Mouse (Mus musculus): Measurements from ENCODE around the gene Socs4. TPM values are rescaled to one million over a fixed set of nuclear protein-coding genes. Genes with fewer than 3 reads are reported as not detected.

Gene Socs4
- total and polyA plus RNA-seq, 3 experiments, result 7.0 to 25.1 (median 13.2) TPM

GRCm38 (mm10) chr14:47249839-47250238, 26.9 kb upstream of the Socs4 start:
- no peak for TF ChIP-seq UBTF (IDR thresholded peaks at IDR 0.05; ENCODE audit: low read depth, low read length)
- TF ChIP-seq EP300 (IDR thresholded peaks at IDR 0.05; ENCODE audit: low read length), result no peak
- no peak for TF ChIP-seq MYC (IDR thresholded peaks at IDR 0.05; ENCODE audit: low read depth, low read length)
- no peak for TF ChIP-seq TBP (conservative IDR thresholded peaks at IDR 0.05; ENCODE audit: low read depth, low read length)
- TF ChIP-seq ZNF384 (IDR thresholded peaks at IDR 0.05; ENCODE audit: low read depth, low read length), result no peak
- 0 out of 4 replicates have a peak, but pooled peaks of 1 of the 2 experiments have one; percentile 13 for TF ChIP-seq CTCF (conservative IDR thresholded peaks at IDR 0.05 in 1 of 2, IDR thresholded peaks at IDR 0.05 in 1 of 2; ENCODE audit: low read depth in 2 of 2, low read length in 2 of 2)
- TF ChIP-seq NRF1 (IDR thresholded peaks at IDR 0.05; ENCODE audit: low read depth, low read length), result no peak
- peak; percentile 23 for TF ChIP-seq RAD21 (IDR thresholded peaks at IDR 0.05; ENCODE audit: low read depth, low read length)
- H3K4me3 ChIP-seq (replicated peaks in 1 of 3; ENCODE audit: low read depth in 2 of 3, low read length in 2 of 3, poor library complexity in 1 of 3), result no peak overlapping the region
- dilution Hi-C loops (cut with MboI; ENCODE audit: extremely low pct_ligation_motif_present, extremely low pct_unique_long_range_greater_than_20kb, low sequenced_read_pairs), result no loop called here

GRCm38 (mm10) chr14:47264866-47265265, 11.9 kb upstream of the Socs4 start:
- H3K9me3 ChIP-seq (replicated peaks; ENCODE audit: low read length), result no peaks in the 10 kb centered on the region
- no peak overlapping the region for H3K4me3 ChIP-seq (replicated peaks in 1 of 3; ENCODE audit: low read depth in 2 of 3, low read length in 2 of 3, poor library complexity in 1 of 3)
- no peak for DNase-seq (ENCODE audit: extremely low read depth)
- 0 out of 2 replicates have a peak, but pooled peaks cover 4% of the 10 kb centered on the region for H3K79me2 ChIP-seq (replicated peaks; ENCODE audit: control insufficient read depth, extremely low read depth, insufficient read depth, poor library complexity, severe bottlenecking)
- peaks cover 48 to 80% of the 10 kb centered on the region in 2 experiments for H3K36me3 ChIP-seq (replicated peaks in 1 of 2; ENCODE audit: control insufficient read depth in 1 of 2, insufficient read depth in 1 of 2, low read length in 1 of 2)
- TF ChIP-seq MEF2A (IDR thresholded peaks at IDR 0.05; ENCODE audit: borderline replicate concordance, low read depth, low read length) (no peak), MAFK (IDR thresholded peaks at IDR 0.05; ENCODE audit: insufficient replicate concordance, low read length) (no peak), GABPA (IDR thresholded peaks at IDR 0.05; ENCODE audit: insufficient replicate concordance, low read depth, low read length) (no peak), MYC (IDR thresholded peaks at IDR 0.05; ENCODE audit: low read depth, low read length) (no peak), EP300 (IDR thresholded peaks at IDR 0.05; ENCODE audit: low read length) (no peak), JUND (conservative IDR thresholded peaks at IDR 0.05; ENCODE audit: low read depth, low read length) (no peak), NRF1 (IDR thresholded peaks at IDR 0.05; ENCODE audit: low read depth, low read length) (no peak), MAX (IDR thresholded peaks at IDR 0.05; ENCODE audit: low read length) (no peak), IRF4 (IDR thresholded peaks at IDR 0.05; ENCODE audit: low read depth, low read length) (no peak), POLR2AphosphoS2 (IDR thresholded peaks at IDR 0.05; ENCODE audit: low read depth, low read length) (no peak)
- no peak overlapping the region for H3K9ac ChIP-seq (ENCODE audit: insufficient read depth, low read depth)
- in situ Hi-C loops (cut with MboI; ENCODE audit: low pct_ligation_motif_present, low pct_unique_long_range_greater_than_20kb, low sequenced_read_pairs) (no loop called here), dilution Hi-C loops (cut with MboI; ENCODE audit: extremely low pct_ligation_motif_present, extremely low pct_unique_long_range_greater_than_20kb, low sequenced_read_pairs) (no loop called here)
- H3K27me3 ChIP-seq (replicated peaks), result no peaks in the 10 kb centered on the region
- H3K27ac ChIP-seq (ENCODE audit: insufficient read depth, low read depth), result no peak overlapping the region
- no peak overlapping the region for H3K4me2 ChIP-seq (ENCODE audit: insufficient read depth, low read depth, poor library complexity, severe bottlenecking)
- H3K4me1 ChIP-seq (ENCODE audit: control insufficient read depth in 1 of 2, insufficient read depth in 2 of 2), result no peaks in the 10 kb centered on the region

More at GRCm38 (mm10) chr14:47249839-47250238, 26.9 kb upstream of the Socs4 start:
- in situ Hi-C loops (cut with MboI; ENCODE audit: low pct_ligation_motif_present, low pct_unique_long_range_greater_than_20kb, low sequenced_read_pairs), result loop anchor here (25.0 kb wide), 1 partner anchor 363 kb away; the partner anchor contains the start of gene Samd4
- H3K79me2 ChIP-seq (replicated peaks; ENCODE audit: control insufficient read depth, extremely low read depth, insufficient read depth, poor library complexity, severe bottlenecking), result no peaks in the 10 kb centered on the region
- peaks cover 50 to 84% of the 10 kb centered on the region in 2 experiments for H3K36me3 ChIP-seq (replicated peaks in 1 of 2; ENCODE audit: control insufficient read depth in 1 of 2, insufficient read depth in 1 of 2, low read length in 1 of 2)
- no peak overlapping the region for H3K27ac ChIP-seq (ENCODE audit: insufficient read depth, low read depth)
- no peaks in the 10 kb centered on the region for H3K4me1 ChIP-seq (ENCODE audit: control insufficient read depth in 1 of 2, insufficient read depth in 2 of 2)
- no peak for DNase-seq (ENCODE audit: extremely low read depth)
- H3K9ac ChIP-seq (ENCODE audit: insufficient read depth, low read depth), result no peak overlapping the region
- H3K4me2 ChIP-seq (ENCODE audit: insufficient read depth, low read depth, poor library complexity, severe bottlenecking), result no peak overlapping the region
- H3K27me3 ChIP-seq (replicated peaks), result no peaks in the 10 kb centered on the region
- H3K9me3 ChIP-seq (replicated peaks; ENCODE audit: low read length), result no peaks in the 10 kb centered on the region
